ENCODE assay signal across 9 mouse cellular contexts in genomic region chr5:121948302-121949049, GRCm38 (mm10).
DNase-seq lines count a peak whose midpoint lies in the region; ATAC-seq lines count a peak whose summit lies in the region.
"Had no signal": no experiment of that assay in that cellular context is flagged by ENCODE, and none has a peak within 500 bp of the region (broad histone marks: within the 10 kb centered on the region; RNA-seq: fewer than 3 reads in every experiment).

No protein-coding gene starts in this region.

- H3K27me3 ChIP-seq in embryonic facial prominence, embryonic 14.5 days (replicated peaks; ENCODE audit: control insufficient read depth, insufficient read depth, low read length): no peaks in the 10 kb centered on the region
- H3K27me3 ChIP-seq in midbrain, embryonic 14.5 days (ENCODE audit: control insufficient read depth, insufficient read depth, low read length): no peaks in the 10 kb centered on the region

- peak overlapping the region; percentile 24 for H3K27ac ChIP-seq in embryonic facial prominence, embryonic 14.5 days (replicated peaks; ENCODE audit: low read depth, low read length)
- peak overlapping the region; percentile 91 for H3K27ac ChIP-seq in midbrain, embryonic 14.5 days (replicated peaks; ENCODE audit: low read depth, low read length)
- H3K27ac ChIP-seq: macrophage had no signal

- peak overlapping the region; percentile 46 for H3K9ac ChIP-seq in embryonic facial prominence, embryonic 14.5 days (ENCODE audit: low read depth, low read length)
- peak overlapping the region; percentile 55 for H3K9ac ChIP-seq in midbrain, embryonic 14.5 days (replicated peaks; ENCODE audit: low read length)

- peak; percentile 87 for ATAC-seq in embryonic facial prominence, embryonic 14.5 days (ENCODE audit: low read depth)
- ATAC-seq in midbrain, embryonic 14.5 days (ENCODE audit: low FRiP score, low TSS enrichment): peak; percentile 69

- peak; percentile 22 for DNase-seq in ES-CJ7 (ENCODE audit: low read depth, low spot score)
- DNase-seq in adrenal gland, adult 8-10 months: peak; percentile 27
- DNase-seq in embryonic facial prominence, embryonic 14.5 days (ENCODE audit: low spot score): peak; percentile 91
- DNase-seq in heart, postnatal 4 days: peak; percentile 67
- peak; percentile 31 to 40 for DNase-seq in layer of hippocampus, postnatal 25 days (ENCODE audit: extremely low spot score in 1 of 2, low spot score in 1 of 2)
- DNase-seq in midbrain, embryonic 14.5 days: peak; percentile 92
- no peak for DNase-seq in natural killer cell, adult 2 months (ENCODE audit: low spot score in 2 of 2)
- no peak for DNase-seq in urinary bladder, postnatal 10 days (ENCODE audit: low spot score)

- peaks cover 18% of the 10 kb centered on the region; the same call in 1 of the 2 replicates for H3K4me1 ChIP-seq in embryonic facial prominence, embryonic 14.5 days (ENCODE audit: control insufficient read depth, insufficient read depth, low read length)
- H3K4me1 ChIP-seq in midbrain, embryonic 14.5 days (ENCODE audit: control insufficient read depth, insufficient read depth, low read length): peaks cover 27% of the 10 kb centered on the region

- peak overlapping the region; percentile 31 for H3K4me3 ChIP-seq in embryonic facial prominence, embryonic 14.5 days (ENCODE audit: low read depth, low read length)
- peak overlapping the region; percentile 30 for H3K4me3 ChIP-seq in midbrain, embryonic 14.5 days (replicated peaks; ENCODE audit: low read depth, low read length)

- H3K36me3 ChIP-seq in embryonic facial prominence, embryonic 14.5 days (ENCODE audit: control insufficient read depth, insufficient read depth, low read length): no peaks in the 10 kb centered on the region
- no peaks in the 10 kb centered on the region for H3K36me3 ChIP-seq in midbrain, embryonic 14.5 days (ENCODE audit: control insufficient read depth, insufficient read depth, low read length)

- peak overlapping the region; percentile 64 for H3K4me2 ChIP-seq in embryonic facial prominence, embryonic 14.5 days (ENCODE audit: low read depth, low read length)
- peak overlapping the region; percentile 63 for H3K4me2 ChIP-seq in midbrain, embryonic 14.5 days (ENCODE audit: low read length)

- WGBS in embryonic facial prominence, embryonic 14.5 days: 4% methylated on average over 44 of the region's 44 CpGs
- WGBS in midbrain, embryonic 14.5 days: 2% methylated on average over 44 of the region's 44 CpGs

- no peaks in the 10 kb centered on the region for H3K9me3 ChIP-seq in embryonic facial prominence, embryonic 14.5 days (ENCODE audit: control insufficient read depth, low read length)
- H3K9me3 ChIP-seq in midbrain, embryonic 14.5 days (ENCODE audit: control insufficient read depth, low read length): no peaks in the 10 kb centered on the region

Comparison
In these comparisons a context has a peak if more than half of its experiments do, and no peak if none do; other contexts are left out.
1. DNase-seq: peak in ES-CJ7 (single experiment), adrenal gland, adult 8-10 months (single experiment), embryonic facial prominence, embryonic 14.5 days (single experiment), heart, postnatal 4 days (single experiment), layer of hippocampus, postnatal 25 days (2 of 2) and midbrain, embryonic 14.5 days (single experiment); none in natural killer cell, adult 2 months (0 of 2) and urinary bladder, postnatal 10 days (single experiment).